Mouse (Mus musculus): ENCODE measurements around the gene Olfr684.

Olfr684 gene

DNA sequence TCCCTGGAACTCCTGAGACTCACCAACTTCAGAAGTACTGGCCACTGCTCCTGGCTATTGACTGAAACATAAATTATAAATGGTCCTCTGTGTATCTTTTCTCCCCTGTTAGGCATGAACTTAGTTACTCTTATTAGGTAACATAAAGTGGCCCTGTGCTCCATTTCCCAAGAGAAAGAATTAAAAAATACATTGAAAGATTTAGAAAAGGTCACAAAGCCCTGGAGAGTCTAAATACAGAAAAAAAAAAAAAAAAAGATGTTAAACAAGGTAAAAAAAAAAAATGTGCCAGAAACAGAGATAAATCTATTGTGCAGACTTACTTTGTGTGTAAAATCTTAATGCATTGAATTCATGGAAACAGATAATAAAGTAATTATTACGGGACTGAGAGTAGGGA lies at the start of gene Olfr684:
Gene Olfr684 (minus strand): TSS at position 101 of the 400 bp plus-strand sequence.
- no peak for DNase-seq

DNA sequence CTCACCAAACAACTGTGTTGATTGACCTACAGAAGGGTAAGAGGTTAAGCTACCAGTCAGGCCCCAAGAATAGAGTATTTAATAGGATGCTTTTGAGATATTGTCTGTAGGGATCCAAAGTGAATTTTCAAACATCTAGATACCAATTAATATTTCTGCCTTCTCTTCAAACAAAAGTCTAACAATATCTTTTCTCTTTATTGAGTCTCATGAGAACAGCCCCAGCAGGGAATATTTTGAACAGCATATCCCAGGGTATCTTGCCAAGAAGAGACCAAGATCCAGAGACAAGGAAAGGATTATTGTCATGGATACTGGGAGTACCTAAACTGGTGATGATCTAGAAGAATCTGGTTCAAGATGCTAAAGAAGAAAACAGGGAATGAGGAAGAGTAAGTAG lies 43.9 kb upstream of the Olfr684 start, which contains the start of gene Olfr686:
Gene Olfr686 (minus strand): TSS at position 101 of the 400 bp plus-strand sequence.
- DNase-seq, result no peak

- DNase-seq, result no peak
Measured at GRCm38 (mm10) chr7:105185912-105186311, 22.5 kb upstream of the Olfr684 start, which contains the start of gene Olfr685. Gene Olfr685 (minus strand): TSS chr7:105186012.

DNA sequence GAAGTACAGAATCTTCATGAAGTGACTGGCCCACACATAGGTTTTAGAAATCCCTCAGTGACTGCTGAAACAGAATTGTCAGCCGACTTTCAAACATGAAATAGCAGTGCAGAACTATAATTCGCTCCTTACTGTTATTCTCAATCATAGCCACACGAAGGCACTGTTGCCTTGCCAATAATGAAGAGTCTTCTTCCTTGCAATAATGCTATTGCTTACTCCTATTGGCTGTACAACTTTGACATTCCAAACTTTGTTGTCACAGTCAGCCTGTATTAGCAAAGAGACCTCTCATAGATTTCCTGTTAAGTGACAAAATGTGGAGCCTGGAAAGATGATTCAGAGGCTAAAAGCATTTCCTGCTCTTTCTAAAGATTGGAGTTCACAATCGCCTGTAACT lies 7.3 kb upstream of the Olfr684 start:
- no peak for DNase-seq

DNA sequence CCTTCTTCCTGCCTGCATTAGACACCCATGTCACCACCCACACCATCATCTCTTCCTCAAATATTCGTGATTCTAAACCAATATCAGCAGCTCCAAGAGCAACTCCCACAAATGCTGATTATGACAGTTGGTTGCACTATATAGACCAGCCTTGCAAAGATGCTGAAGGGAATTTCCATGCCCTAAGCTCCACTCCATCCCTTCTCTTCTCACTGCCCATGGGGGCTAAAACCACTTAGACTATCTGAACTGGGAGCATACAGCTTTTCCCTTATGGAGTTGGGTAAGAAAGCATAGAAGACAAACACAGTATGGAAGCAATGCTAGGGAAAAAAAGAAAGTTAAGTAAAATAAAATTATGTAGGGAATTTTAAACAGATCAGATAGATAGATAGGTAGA lies 16.5 kb downstream of the Olfr684 start, which contains the start of gene Olfr683:
Gene Olfr683 (minus strand): TSS at position 101 of the 400 bp plus-strand sequence.
- DNase-seq, result no peak

GRCm38 (mm10) chr7:105141275-105141674 lies 22.2 kb downstream of the Olfr684 start:
- no peak for DNase-seq

GRCm38 (mm10) chr7:105116536-105116935 lies 46.9 kb downstream of the Olfr684 start, which contains the start of gene Olfr681:
Gene Olfr681 (plus strand): TSS chr7:105116836.
- DNase-seq, result no peak
